Mouse (Mus musculus) gastrocnemius, postnatal 14 days (tissue): ENCODE results near the gene Crlf1. TPM values are rescaled to one million over a fixed set of nuclear protein-coding genes. Genes with fewer than 3 reads are reported as not detected.

ENCODE experiments used
- DNase-seq: peaks from one replicate; pipeline ENCODE4 v3.0.0; 2021; ENCODE audit warnings: mixed read lengths
- intact Hi-C: fragments of 180-260 bp; cut with DNase I; formaldehyde crosslinking; loops from one replicate; pipeline ENCODE4 v1.15.1; 2025; ENCODE audit warnings: low total_unique reads
- long read RNA-seq, 2 experiments: library from polyadenylated mRNA; stranded (forward); transcript quantifications; one replicate each; pipeline ENCODE4 v2.0.0; 2021
- total RNA-seq, 2 experiments: library from RNA; stranded (reverse); gene quantifications; 2 replicates each; pipeline ENCODE4 v1.2.3; 2021

Crlf1 gene
- 1 to 10 TPM; 1.5 to 1.9 TPM for total RNA-seq
- long read RNA-seq, experiment 1, partial matches to known transcripts = 1 of 4 reads
- long read RNA-seq, experiment 1, other reads (novel, unspliced or antisense) = 1 of 4 reads
- long read RNA-seq, experiment 2, partial matches to known transcripts = 0 of 2 reads
- long read RNA-seq, experiment 2, other reads (novel, unspliced or antisense) = 0 of 2 reads

- no peak for DNase-seq
- intact Hi-C loops = loop anchor here (10.0 kb wide), 1 partner anchor 48 kb away; no protein-coding TSS in a partner anchor
Measured at GRCm38 (mm10) chr8:70492664-70493640, at the start of gene Crlf1. Gene Crlf1, plus strand, starts transcription at chr8:70493158.

GRCm38 (mm10) chr8:70443326-70443725, 49.6 kb upstream of the Crlf1 start:
- DNase-seq = no peak
- intact Hi-C loops = loop anchor here (10.0 kb wide), 1 partner anchor 51 kb away; the partner anchor contains the start of gene Crlf1

GRCm38 (mm10) chr8:70445988-70446387, 47.0 kb upstream of the Crlf1 start:
- intact Hi-C loops = loop anchor here (10.0 kb wide), 1 partner anchor 49 kb away; the partner anchor contains the start of gene Crlf1
- no peak for DNase-seq

GRCm38 (mm10) chr8:70447639-70448420, 45.1 kb upstream of the Crlf1 start:
- peak; percentile 58 for DNase-seq
- intact Hi-C loops = loop anchor here (10.0 kb wide), 1 partner anchor 47 kb away; the partner anchor contains the start of gene Crlf1

GRCm38 (mm10) chr8:70452196-70452966, 40.6 kb upstream of the Crlf1 start:
- DNase-seq = no peak
- intact Hi-C loops = no loop called here

- DNase-seq = no peak
- intact Hi-C loops = no loop called here
Measured at GRCm38 (mm10) chr8:70453852-70454251, 39.1 kb upstream of the Crlf1 start.

GRCm38 (mm10) chr8:70456996-70457395, 36.0 kb upstream of the Crlf1 start:
- no peak for DNase-seq
- intact Hi-C loops = no loop called here

- intact Hi-C loops = no loop called here
- no peak for DNase-seq
Measured at GRCm38 (mm10) chr8:70457882-70458281, 35.1 kb upstream of the Crlf1 start.

GRCm38 (mm10) chr8:70458462-70458861, 34.5 kb upstream of the Crlf1 start:
- intact Hi-C loops = no loop called here
- no peak for DNase-seq

- intact Hi-C loops = no loop called here
- DNase-seq = no peak
Measured at GRCm38 (mm10) chr8:70459636-70460035, 33.3 kb upstream of the Crlf1 start.

GRCm38 (mm10) chr8:70460199-70460598, 32.8 kb upstream of the Crlf1 start:
- no peak for DNase-seq
- intact Hi-C loops = no loop called here

GRCm38 (mm10) chr8:70460606-70461005, 32.4 kb upstream of the Crlf1 start:
- DNase-seq = no peak
- intact Hi-C loops = no loop called here

GRCm38 (mm10) chr8:70461765-70462515, 31.0 kb upstream of the Crlf1 start:
- intact Hi-C loops = no loop called here
- no peak for DNase-seq

GRCm38 (mm10) chr8:70462516-70462813, 30.5 kb upstream of the Crlf1 start:
- intact Hi-C loops = no loop called here
- no peak for DNase-seq

GRCm38 (mm10) chr8:70463306-70463705, 29.7 kb upstream of the Crlf1 start:
- intact Hi-C loops = no loop called here
- DNase-seq = peak; percentile 50

GRCm38 (mm10) chr8:70464162-70464561, 28.8 kb upstream of the Crlf1 start:
- intact Hi-C loops = no loop called here
- no peak for DNase-seq

- intact Hi-C loops = no loop called here
- no peak for DNase-seq
Measured at GRCm38 (mm10) chr8:70465701-70466100, 27.3 kb upstream of the Crlf1 start.

- DNase-seq = peak; percentile 43
- intact Hi-C loops = no loop called here
Measured at GRCm38 (mm10) chr8:70466305-70466704, 26.7 kb upstream of the Crlf1 start.

- intact Hi-C loops = no loop called here
Measured at GRCm38 (mm10) chr8:70466771-70467170, 26.2 kb upstream of the Crlf1 start.

More at GRCm38 (mm10) chr8:70466771-70467170, 26.2 kb upstream of the Crlf1 start:
- peak; percentile 79 for DNase-seq
